Mouse (Mus musculus) C2C12 (cell line): ENCODE measurements around the gene Afg3l1.

Experiments used
- CEBPB ChIP-seq: IDR thresholded peaks from one replicate; pipeline ENCODE4 v1.6.1; 2011; ENCODE audit warnings: low read depth, mild to moderate bottlenecking, control low read depth, moderate library complexity
- CTCF ChIP-seq: IDR thresholded peaks from one replicate; pipeline ENCODE4 v1.5.1; 2011; ENCODE audit not compliant: control insufficient read depth, insufficient read depth, insufficient read length
- FOSL1 ChIP-seq: IDR thresholded peaks from one replicate; pipeline ENCODE4 v1.8.0; 2011; ENCODE audit warnings: mild to moderate bottlenecking, low read length; ENCODE audit not compliant: poor library complexity, insufficient read depth, severe bottlenecking
- MAX ChIP-seq: IDR thresholded peaks from one replicate; pipeline ENCODE4 v1.6.1; 2011; ENCODE audit warnings: mild to moderate bottlenecking, control low read depth
- MYOD1 ChIP-seq: IDR thresholded peaks from one replicate; pipeline ENCODE4 v1.6.1; 2011; ENCODE audit warnings: low read depth; ENCODE audit not compliant: control insufficient read depth, insufficient read length
- MYOG ChIP-seq: IDR thresholded peaks from one replicate; pipeline ENCODE4 v1.6.1; 2011; ENCODE audit not compliant: control insufficient read depth, insufficient read length; ENCODE audit errors: extremely low read depth
- USF1 ChIP-seq: IDR thresholded peaks from one replicate; pipeline ENCODE4 v1.6.1; 2011; ENCODE audit warnings: low read depth, mild to moderate bottlenecking, control low read depth, moderate library complexity

DNA sequence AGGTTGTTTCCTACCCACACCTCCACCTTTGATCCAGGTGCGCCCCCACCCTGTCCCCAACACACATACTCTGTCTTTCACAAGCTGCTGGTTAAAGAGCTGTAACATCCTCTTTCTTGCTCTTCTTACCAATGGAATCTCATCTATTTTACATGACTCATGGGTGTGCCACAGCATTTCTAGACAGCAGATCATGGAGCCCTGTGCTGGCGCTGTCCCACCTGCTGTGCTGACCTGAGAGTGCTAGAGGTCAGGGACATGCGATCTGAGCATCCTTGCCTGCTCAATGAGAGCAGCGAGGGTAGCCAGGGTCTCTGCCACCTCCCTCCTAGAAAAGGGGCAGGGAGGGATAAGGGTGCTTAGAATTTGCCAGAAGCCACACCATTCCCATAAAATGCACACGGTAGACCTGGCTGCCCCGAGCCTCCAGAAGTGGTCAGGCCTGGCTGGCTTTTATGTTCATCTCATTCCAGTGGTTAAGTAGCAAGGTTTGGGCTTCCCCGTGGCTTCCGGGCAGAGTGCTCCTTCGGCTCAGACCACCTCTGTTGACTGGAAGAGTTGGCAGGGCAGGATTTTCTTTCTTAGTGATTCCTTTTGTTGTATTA is 27.0 kb downstream of the Afg3l1 start:
- TF ChIP-seq CTCF: no peak
- no peak for TF ChIP-seq FOSL1
- no peak for TF ChIP-seq MAX
- no peak for TF ChIP-seq MYOG
- TF ChIP-seq USF1: no peak
- no peak for TF ChIP-seq CEBPB
- peak; percentile 24 for TF ChIP-seq MYOD1
